Mouse (Mus musculus): ENCODE measurements around the gene Mas1.
"Not testable (repeated sequence)": the region's sequence is repeated elsewhere in the genome, so short reads cannot be mapped to it uniquely, and the experiment has no call there.

The Mas1 gene

GRCm38 (mm10) chr17:12868043-12868442, at the start of gene Mas1:
Gene Mas1, minus strand, starts transcription at chr17:12868143.
- DNase-seq (ENCODE audit: low read depth, low spot score), result no peak

DNA sequence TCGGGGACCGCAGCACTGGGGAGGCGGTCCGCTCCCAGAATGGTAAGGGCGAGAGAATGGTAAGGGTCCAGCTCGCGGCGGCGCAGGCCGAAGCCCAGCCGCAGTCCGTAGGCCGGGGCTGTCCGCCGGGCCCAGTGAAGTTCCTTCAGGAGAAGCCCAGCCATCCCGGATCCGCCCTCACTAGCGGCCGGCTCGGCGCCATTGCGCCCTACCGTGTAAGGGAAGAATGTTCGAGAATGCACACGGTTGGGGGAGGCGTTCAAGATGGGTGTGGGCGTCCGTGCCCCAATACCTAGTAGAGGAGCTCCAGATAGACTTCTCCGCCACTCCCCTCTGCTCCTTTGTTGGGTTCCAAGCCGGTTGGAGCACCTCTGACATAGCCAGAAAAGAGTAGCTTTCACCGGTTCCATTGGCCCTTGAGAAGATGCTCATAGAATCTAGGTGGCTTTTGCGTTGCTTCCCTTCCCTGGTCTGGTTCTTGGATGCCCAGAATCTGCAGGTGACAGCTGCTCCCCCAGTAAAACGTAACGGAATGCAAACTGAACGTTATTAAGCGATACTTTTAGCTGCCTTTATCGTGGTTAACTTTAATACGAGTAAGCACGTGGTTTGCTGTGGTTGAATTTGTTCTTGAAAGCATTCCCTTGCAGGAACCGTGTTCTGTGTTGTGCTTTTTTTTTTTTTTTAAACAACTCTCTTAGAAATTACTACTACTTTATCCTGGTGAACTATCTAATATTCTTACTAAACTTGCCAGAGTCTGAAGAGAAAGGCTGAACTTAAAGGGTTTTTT, 48.8 kb upstream of the Mas1 start:
- DNase-seq (ENCODE audit: low read depth, low spot score), result peak; percentile 82

GRCm38 (mm10) chr17:12915881-12916583, 48.1 kb upstream of the Mas1 start, which contains the start of gene Mrpl18:
Gene Mrpl18, minus strand, starts transcription at chr17:12916345.
- DNase-seq (ENCODE audit: low read depth, low spot score), result peak; percentile 99

- DNase-seq (ENCODE audit: low read depth, low spot score), result no peak
These were observed 47.5 kb upstream of the Mas1 start, which contains the start of gene Tcp1 for GRCm38 (mm10) chr17:12915488-12915880. Gene Tcp1, plus strand, starts transcription at chr17:12915701.

DNA sequence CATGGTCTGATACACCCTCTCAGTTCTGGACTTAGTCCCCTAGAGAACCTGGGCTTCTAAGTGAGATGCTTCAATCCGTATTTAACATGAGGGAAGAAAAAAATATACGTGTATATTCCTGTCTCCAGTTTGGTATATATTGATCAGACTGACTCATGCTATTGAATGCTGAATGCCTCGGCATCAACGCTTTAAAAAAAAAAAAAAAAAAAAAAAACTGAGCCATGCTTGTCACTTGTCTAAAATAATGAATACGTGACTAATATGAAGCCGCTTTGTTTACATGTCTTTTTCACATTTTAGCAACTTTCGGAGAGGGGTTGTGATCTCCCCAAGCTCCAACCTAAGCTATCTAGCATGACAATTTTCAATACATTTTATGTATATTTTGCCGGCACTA, 42.4 kb upstream of the Mas1 start:
- no peak for DNase-seq (ENCODE audit: low read depth, low spot score)

DNA sequence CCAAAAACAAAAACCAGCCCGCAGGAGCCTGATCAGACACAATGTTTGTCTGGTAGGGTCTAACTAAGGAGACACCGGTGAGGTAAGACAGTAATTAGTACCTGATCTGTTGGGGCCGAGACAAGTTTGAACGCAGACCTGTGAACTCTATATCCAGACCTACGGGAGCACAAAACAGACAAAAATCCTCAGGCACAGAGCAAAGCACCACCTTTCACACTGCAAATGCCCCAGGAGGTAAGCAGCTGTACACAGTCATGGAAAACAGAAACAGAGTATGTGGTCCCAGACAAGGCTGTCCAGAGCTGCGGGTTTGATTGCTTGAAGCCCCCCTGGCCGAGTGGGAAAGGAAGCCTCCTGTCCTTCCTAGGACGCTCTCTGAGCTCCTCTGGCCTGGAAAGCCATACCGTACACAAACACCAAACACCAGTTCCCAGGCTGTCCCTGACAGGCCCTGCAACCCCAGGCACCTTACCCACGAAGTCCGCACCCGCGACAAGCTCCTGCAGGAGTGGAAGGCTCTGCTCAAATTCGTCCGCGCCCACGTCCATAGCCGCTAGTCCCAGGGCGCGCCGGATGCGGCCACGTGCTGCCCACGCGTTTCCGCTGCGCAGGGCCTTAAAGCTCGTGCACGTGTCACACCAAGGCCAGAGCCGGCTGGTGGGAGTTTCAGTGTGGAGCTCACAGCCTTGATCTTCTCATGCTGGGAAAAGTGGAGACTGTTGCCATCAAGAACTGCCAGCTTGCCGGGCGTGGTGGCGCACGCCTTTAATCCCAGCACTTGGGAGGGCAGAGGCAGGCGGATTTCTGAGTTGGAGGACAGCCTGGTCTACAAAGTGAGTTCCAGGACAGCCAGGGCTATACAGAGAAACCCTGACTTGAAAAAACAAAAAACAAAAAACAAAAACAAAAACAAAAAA, 41.7 kb upstream of the Mas1 start, which contains the start of gene Pnldc1:
Gene Pnldc1, minus strand, starts transcription at position 870 of the 920 bp plus-strand sequence.
- DNase-seq (ENCODE audit: low read depth, low spot score), result no peak

GRCm38 (mm10) chr17:12906436-12906835, 38.5 kb upstream of the Mas1 start:
- no peak for DNase-seq (ENCODE audit: low read depth, low spot score)

DNA sequence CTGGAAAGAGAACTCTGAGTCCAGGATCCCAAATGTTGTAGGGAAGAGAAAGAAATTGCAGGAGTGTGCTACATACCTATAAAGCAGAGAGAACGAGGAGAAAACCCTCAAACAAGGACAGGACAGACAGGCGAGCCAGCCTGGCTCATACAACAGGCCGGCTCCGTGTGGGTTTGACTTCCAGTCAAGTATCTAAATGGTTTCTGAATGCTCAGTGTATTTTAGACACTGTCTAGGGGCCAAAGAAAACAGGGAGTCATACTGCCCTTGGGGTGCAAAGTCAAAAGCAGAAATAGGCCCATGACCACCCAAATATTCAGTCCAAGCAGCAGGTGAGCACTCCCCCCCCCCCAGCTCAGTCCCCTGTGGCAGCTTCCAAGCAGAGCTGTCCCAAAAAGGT, 37.9 kb upstream of the Mas1 start:
- no peak for DNase-seq (ENCODE audit: low read depth, low spot score)

GRCm38 (mm10) chr17:12904349-12904748, 36.4 kb upstream of the Mas1 start:
- DNase-seq (ENCODE audit: low read depth, low spot score), result no peak

GRCm38 (mm10) chr17:12903372-12904333, 35.7 kb upstream of the Mas1 start:
- no peak for DNase-seq (ENCODE audit: low read depth, low spot score)

- DNase-seq (ENCODE audit: low read depth, low spot score), result no peak
These were observed 34.3 kb upstream of the Mas1 start for GRCm38 (mm10) chr17:12902291-12902690.

- DNase-seq (ENCODE audit: low read depth, low spot score), result not testable (repeated sequence)
These were observed 30.7 kb upstream of the Mas1 start for GRCm38 (mm10) chr17:12898607-12899006.

GRCm38 (mm10) chr17:12897674-12898073, 29.7 kb upstream of the Mas1 start:
- DNase-seq (ENCODE audit: low read depth, low spot score), result no peak

- DNase-seq (ENCODE audit: low read depth, low spot score), result no peak
These were observed 24.1 kb upstream of the Mas1 start for GRCm38 (mm10) chr17:12892033-12892432.

- no peak for DNase-seq (ENCODE audit: low read depth, low spot score)
These were observed 23.1 kb upstream of the Mas1 start for GRCm38 (mm10) chr17:12891054-12891453.

DNA sequence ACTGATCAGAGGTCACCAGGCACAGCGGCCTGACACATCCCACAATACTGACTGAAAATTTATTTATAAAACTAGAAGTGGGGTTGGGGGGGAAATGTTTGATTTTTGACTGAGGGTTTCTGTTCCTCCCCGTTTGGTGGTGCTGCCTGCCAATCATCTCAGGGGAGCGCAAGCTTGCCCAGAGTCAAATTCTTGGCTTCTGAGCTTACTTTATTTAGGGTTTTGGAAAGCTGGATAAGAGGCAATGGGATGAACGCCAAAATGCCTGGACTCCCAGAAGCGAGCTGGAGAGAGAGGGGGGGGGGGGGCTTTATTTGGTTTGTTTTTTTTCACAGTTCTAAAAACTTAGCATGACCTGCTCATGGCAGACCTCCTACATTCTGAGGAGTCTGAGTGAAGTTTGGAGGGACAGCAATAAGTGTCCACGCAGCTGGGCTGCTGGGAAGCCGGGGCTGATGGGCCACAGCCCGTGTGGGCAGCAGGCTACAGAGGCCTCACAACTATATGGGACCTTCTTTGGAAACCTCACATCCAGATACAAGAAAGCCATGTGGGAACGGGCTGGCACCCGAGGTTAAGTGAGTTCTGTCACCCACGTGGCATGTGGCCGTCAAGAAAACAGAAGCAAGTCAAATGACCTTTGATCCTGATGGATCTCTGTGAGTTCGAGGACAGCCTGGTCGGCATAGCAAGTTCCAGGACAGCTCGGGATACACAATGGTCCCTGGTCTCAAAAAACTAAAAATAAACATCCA, 19.3 kb upstream of the Mas1 start:
- no peak for DNase-seq (ENCODE audit: low read depth, low spot score)

DNA sequence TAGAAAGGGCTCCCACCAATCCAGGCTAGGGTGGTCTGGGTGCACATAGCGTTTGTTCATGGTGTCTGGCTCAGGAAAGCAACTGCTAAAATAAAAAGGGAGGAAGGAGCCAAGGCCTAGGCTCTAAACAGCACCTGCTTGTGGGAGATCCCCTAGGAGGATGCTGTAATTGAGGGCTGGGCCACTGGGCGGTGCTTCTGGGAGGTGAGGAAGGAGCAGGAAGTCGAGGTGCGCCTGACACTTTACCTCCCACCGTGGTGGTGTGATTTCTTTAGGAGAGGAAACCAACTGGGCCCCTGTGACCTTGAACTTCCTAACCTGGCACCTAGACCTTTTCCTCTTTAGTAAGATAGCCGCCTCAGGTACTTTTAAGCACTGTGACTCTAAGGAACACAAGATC, 18.7 kb upstream of the Mas1 start:
- peak; percentile 81 for DNase-seq (ENCODE audit: low read depth, low spot score)

- no peak for DNase-seq (ENCODE audit: low read depth, low spot score)
These were observed 13.3 kb upstream of the Mas1 start for GRCm38 (mm10) chr17:12881216-12881615.

- peak; percentile 89 for DNase-seq (ENCODE audit: low read depth, low spot score)
These were observed 12.2 kb upstream of the Mas1 start for GRCm38 (mm10) chr17:12880178-12880577.

- no peak for DNase-seq (ENCODE audit: low read depth, low spot score)
These were observed 7.8 kb upstream of the Mas1 start, which contains the start of gene Mrgprh for GRCm38 (mm10) chr17:12875734-12876133. Gene Mrgprh, plus strand, starts transcription at chr17:12876034.

Measured in CD4-positive, CD25-positive, alpha-beta regulatory T cell, adult 2 months (primary cell).